Mouse (Mus musculus): ENCODE measurements around the gene Chst15.
A peak's percentile ranks its signal among the peaks of the same experiment; 100 is the strongest.

The Chst15 gene

DNA sequence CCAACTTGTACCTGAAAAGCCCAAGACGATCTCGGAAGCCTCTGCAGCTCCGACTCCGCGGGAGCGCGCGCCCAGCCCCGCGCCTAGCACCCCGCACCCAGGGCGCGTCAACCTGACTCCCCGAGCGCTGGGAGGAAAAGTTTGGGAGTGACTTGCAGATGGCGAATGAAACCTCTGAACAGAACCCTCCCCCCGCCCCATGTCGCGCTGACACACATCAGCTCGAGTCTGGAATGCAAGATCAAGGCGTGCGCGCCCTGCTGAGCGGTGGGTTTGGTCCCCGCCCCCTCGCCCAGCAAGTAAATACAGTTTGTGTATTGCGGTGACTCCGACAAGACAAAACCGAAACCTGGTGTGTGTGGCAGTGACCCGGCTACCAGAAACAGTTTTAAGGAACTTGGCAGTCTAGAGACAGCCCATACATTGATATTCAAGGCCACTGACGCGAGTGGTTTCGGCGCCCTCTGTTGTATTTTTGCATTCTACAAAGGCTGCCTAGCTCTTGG, at the start of gene Chst15:
Gene Chst15, minus strand, starts transcription at position 193 of the 506 bp plus-strand sequence.
- DNase-seq (ENCODE audit: low read depth), result no peak

DNA sequence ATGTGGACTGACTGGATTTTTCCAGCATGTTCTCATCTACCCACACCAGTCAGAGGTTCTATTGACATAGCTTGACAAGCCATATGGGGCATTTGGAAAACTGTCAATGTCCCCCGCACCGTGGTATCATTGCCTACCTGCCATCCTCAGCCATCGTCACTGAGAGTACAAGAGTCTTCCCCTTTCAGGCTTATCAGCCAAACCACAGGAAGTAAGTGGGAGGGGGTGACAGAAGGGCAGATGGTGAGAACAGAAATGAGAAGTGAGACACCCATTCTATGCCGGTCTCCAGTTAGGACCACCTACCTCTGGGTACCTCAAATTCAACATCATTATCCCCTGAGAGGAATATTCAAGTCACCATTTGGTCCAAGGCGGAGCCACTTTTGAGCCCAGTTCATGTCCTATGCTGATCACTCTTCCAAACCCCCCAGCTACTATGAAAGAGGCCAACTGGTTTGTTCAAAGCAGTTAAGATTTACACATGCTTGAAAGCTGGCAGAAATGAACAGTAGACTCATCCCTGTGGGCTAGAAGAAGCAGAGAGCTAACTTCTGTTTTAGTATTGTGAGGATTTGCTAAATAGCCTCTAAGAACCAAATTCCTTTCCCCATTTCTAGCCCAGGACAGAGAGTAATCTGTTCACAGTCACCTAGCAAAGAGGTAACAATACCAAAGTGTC, 48.8 kb upstream of the Chst15 start:
- peak; percentile 50 for DNase-seq (ENCODE audit: low read depth)

DNA sequence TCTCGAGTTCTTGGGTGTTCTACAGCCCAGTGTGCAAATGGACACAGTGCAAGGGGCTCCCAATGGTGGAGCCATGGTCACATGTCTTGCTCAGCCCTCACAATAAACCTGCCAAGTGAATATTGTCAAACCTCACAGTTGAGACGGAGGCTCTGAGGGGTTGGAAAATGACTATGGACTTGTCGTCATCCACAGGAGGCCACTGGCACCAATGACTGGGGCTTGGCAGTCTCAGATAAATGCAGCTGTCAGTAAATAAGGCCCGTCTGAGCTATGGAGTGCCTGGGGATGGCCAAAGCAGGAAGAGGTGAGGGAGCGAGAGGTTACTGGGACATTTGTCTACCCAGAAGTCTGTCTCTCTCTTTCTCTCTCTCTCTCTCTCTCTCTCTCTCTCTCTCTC, 48.1 kb upstream of the Chst15 start:
- DNase-seq (ENCODE audit: low read depth), result no peak

DNA sequence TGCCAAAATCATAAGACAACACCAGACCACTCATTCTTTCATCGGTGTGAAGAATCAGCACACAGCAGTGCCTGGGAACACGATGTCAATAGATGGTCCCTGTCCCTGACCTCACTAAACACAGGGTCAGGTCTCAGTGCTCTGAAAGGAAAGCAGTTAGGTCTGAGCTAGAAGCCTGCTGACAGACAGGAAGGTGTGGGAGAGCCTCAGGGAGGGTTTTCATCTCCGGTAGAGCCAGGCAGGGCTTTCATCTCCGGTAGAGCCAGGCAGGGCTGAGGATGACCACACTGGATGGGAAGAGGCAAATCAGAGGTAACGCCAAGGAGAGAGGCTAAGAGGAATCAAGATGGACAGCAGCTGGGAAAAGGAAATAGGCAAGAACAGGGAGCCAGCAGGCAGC, 47.5 kb upstream of the Chst15 start:
- DNase-seq (ENCODE audit: low read depth), result no peak

DNA sequence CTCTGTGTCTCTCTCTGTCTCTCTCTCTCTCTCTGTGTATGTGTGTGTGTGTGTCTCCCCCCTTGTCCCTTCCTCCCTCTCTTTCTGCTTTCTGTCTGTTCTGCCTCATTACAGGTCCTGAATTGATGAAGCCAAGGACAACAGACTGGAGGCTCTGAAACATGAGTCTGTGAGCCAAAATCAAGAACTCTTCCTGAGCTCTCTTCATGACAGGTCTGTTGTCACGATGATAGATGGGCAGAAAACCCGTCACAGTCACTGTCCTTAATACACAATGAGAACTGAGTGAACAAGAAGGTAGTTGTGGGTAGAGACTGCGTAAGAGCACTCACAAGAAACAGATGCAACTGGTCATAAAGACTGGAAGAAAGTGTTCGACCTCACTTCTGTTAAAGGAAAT, 43.3 kb upstream of the Chst15 start:
- no peak for DNase-seq (ENCODE audit: low read depth)

DNA sequence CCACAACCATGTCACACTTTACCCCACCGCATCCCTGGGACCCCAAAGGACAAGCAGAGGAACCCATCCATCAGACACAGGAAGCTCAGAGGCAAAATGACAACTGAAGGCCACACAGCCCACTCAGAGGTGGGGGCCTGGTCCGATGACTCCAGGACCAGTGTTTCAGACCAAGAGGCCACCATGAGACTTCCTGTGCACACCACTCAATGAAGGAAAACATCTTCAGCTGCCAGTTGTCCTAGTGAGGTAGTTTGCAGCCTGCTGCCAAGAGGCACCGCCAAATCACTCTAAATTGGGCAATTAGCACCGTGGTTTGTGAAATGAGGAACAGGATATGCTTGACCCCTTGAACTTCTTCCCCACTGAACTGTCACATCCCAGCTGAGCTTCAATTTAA, 41.7 kb upstream of the Chst15 start:
- DNase-seq (ENCODE audit: low read depth), result no peak

DNA sequence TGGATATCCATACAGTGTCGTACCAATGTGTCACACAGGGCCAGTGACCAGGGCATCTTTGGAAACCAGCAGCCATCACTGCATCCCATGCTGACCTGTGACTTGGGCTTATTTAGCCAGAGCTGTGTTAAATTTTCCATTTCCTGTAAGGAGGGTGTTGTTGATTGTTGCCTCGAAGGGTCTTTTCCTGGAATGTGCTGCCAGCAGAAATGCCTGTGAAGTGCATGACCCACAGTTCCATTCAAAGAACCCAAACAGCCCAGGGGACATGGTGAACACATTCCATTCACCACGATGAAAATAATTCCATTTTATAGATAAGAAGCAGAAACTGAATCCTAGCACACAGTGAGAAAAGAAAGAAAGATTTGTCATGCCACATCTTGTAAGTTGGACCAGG, 41.2 kb upstream of the Chst15 start:
- DNase-seq (ENCODE audit: low read depth), result no peak

DNA sequence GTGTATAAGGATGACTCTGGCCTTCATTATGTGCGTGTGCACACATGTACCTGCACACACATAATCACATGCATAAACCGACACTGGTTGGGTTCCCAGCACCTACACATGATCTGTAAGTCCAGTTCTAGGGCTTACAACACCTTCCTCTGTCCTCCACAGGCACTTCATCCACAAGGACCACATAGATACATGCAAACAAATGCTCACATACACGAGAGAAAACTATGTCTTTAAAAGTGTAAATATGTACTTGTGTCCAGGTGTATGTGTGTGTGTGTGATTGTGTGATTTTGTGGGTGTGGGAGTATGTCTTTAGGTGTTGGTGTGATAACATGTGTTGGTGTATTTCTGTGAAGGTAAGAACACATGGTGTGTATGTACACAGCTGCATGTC, 40.8 kb upstream of the Chst15 start:
- no peak for DNase-seq (ENCODE audit: low read depth)

DNA sequence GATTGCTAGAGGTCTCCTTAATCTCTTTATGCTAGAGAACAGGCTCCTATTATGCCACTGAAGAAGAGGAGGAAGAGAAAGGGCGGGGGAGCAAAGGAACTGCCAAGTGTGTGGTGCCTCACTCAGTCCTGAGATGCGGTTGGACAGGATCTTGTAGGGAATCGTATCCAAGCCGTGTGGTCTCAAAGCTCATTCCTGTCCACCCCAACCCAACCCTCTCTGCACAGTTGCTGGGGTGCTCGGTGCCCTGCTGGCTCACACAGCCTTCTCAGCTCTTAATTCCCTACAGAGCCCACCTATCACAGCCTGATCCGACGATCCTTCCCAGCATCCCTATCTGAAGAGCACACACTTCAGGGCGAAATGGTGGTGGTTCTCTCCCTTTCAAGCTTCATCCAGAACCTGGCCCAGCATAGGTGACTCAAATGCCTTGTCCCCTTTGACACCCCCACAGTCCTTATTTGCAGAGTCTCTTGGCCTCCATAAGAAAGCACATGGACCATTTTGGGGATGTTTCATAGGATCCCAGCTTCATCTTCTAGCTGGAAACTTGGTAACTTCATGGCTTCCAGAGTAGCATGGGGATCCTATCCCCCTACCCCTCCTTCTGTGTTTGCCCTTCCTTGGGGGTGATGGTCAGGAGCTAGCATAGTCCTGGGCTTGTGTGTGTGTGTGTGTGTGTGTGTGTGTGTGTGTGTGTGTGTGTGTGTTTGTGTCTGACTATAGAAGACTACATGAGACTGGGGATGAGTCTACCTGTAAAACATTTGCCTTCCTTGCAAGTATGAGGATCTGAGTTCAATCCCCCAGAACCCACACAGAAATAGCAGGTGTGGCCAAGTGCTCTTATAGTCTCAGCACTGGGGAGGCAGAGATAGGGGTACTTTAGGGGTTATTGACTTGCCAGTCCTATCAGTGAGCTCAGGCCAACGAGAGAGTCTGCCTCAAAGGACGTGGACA, 40.1 kb upstream of the Chst15 start:
- DNase-seq (ENCODE audit: low read depth), result no peak

DNA sequence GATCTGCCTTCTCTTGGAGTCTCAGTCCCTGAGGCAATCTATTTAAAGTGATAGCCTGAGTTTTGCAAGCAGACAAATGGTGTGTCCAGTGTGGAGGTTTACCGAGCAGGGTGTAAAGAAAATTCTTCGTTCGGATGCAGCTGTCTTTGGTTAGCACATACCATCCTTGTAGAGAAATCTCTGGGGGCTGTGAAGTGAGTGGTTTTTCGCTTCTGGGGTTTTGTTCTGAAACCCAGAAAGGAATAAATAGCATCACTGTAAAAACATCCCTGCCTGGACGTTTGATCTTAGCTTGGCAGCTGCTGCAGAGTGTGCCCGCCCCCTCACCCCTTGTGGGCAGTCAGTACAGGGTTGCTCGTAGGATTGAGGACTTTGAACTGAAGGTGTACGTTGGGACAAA, 39.2 kb upstream of the Chst15 start:
- DNase-seq (ENCODE audit: low read depth), result no peak

DNA sequence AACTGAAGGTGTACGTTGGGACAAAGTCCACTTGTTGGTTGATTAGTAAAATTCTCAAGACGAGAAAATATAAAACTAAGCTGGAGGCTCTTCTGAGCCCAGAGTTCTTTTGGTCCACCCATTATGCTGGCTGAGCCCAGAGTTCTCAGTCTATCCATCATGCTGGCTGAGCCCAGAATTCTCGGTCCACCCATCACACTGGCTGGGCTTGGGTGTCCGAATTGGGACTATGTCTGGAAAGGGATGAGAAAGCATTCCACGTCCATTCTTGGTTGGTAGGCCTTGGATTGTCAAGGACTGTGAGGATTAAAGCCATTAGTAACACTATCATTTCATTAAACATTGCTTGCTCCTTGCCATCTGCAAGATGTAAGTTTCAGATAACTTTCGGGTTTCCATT, 38.7 kb upstream of the Chst15 start:
- DNase-seq (ENCODE audit: low read depth), result no peak

DNA sequence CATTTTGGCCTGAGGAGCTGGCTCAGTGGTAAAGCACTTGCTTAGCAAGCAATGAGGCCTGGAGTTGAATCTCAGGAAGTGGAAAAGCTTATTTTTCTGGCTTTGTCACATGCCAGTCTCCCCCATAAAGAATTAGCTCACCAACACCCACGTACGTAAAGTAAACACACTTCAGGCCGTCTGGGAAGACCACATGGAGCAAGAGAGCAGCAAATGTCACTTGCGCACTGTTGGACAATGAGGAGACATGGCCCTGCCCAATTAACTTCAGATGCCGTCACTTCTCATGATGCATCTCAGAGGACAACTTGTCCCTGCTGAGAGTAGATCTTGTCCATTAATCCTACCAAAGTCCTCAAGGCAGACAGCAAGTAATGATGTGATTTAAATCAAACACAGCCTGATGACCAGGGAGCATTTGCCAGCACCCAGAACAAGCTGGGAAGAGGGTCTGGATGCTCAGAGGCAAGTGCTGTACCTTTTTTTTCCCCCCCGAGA, 32.1 kb upstream of the Chst15 start:
- no peak for DNase-seq (ENCODE audit: low read depth)

DNA sequence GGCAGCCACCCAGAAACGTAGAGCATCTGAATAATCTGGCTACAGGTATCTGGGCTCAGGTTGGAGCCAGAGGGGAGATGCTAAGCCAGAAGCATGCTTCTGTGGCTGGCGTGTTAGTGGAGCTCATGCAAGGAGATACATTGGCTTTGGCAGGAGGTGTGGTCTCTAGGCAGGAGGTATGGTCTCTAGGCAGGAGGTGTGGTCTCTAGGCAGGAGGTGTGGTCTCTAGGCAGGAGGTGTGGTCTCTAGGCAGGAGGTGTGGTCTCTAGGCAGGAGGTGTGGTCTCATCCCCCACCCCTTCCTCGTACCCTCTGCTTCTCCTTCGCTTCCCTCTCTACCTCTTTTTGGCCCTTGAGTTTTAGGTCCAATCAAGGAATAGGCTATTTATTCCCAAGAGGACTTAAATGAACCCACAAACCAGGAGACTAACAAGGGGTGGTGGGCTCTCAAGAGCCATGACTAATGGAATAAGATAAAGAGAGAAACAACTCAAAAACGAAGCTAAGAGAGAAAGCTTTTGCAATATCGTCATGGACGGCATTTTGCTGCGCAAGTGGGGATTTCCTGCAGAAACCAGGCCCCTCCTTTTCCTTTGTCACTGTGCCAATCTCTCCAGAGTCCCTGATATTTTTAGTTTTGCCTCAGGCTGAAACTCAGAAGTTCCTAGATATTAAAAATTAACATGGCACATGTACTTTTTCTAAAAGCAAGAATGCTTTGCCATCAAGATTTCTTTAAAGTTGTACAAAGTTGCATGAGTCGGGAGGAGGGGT, 30.4 kb upstream of the Chst15 start:
- no peak for DNase-seq (ENCODE audit: low read depth)

DNA sequence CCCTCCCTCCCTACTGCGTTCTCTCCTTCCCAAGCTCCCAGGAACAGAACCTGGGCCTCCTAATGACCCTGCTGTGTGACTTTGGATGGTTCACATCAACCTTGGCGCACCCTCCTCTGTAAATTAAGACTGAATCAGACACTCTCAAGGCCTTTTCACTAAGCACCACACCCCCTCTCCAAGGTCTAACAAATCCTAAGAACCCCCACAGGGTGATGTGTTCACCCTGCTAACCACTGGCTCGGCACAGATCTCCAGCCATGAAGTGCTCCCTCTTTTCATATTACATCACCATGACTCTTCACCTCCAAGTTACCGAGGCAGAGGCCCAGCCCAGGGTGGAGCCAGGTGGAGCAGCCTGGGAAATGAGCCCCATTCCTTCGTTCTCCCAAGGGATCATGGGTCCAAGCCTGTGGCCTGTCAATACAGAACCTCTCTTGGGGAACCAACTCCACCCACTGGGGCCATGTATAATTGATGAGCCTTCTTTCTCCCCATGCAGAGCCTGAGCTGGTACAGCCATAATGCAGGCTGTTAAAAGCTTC, 28.6 kb upstream of the Chst15 start:
- DNase-seq (ENCODE audit: low read depth), result no peak

DNA sequence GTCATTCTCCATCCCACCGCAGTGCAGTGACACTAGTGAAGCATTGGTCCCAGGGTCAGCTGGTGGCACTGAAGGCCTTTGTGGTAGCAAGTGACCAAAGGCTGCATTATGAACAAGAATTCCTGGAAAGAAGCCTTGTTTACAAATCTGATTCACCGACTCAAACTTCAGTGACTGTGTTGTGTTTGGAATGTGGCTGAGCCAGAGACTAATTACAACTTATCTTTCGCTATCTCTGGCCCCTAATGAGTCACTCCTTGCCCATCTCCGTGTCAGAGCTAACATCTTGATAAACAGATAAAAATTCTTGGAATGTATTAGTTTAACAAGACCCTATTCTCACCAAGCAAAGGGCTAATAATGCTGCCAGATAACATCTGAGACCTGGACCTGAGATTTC, 27.6 kb upstream of the Chst15 start:
- DNase-seq (ENCODE audit: low read depth), result no peak

DNA sequence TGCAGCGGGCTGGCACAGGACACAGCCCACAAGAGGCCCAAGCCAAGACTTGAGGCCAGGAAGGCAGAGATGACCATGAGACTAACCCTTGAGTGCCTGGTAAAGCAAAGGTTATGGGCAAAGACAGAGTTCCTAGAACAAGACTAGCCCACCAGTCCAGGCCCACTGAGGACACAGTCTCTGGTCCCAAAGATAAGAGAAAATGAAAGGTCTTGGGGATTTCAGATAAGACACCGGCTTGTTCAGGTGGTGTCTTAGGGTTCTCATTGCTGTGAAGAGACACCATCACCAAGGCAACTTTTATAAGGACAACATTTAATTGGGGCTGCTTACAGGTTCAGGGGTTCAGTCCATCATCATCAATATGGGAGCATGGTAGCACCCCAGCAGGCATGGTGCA, 26.9 kb upstream of the Chst15 start:
- no peak for DNase-seq (ENCODE audit: low read depth)

DNA sequence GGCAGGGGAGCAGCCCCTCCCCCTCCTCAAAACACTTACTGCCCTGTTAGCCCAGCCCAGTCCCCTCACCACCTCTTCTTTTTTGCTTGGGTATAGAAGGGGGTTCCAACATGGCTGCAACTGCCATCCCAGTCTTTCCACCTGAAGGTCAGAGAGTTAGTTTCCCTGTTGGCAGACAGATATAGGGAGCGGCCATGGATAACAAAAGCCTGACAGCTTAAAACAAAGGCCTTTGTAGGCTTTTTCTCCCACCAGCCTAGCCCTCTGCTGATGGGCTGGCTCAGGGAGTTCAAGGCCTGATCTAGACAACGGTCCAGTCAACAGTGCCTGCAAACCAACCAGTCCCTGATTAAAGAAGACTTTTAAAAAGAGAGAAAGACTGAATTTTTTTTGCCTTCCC, 26.1 kb upstream of the Chst15 start:
- no peak for DNase-seq (ENCODE audit: low read depth)

DNA sequence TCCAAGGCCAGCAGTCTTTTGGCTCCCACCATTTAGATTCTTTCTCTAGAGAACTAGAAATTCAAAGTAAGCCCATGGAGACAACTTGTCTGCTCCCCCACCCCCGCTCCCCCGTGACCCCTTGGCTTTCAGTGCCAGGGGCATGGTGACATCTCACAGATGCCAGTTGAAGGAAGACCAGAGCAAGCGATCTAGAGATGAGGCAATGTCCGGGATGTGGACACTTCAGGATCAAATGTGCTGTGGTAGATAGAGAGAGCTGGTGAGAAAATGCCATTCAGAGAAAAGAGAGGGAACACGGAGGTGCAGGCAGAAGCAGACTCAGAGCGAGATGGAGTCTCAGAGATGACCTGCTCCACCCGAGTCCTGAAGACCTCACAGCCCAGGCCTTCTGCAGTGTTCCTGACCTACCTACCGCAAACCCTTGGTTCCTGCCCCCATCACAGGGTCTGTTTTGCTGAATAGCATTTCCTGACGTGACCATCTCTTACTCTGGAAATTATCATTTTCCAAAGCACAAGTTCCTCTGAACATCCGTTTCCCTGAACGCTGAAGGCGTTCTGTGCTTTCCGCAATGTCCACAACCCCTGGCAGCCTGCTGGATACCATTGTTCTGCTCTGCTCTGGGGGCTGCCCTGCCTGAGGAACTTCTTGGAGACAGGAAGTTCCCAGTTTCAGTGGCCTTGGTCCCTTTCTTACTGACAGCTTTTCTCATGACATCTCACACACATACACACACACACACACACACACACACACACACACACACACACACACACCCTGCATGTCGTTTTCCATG, 22.2 kb upstream of the Chst15 start:
- no peak for DNase-seq (ENCODE audit: low read depth)

DNA sequence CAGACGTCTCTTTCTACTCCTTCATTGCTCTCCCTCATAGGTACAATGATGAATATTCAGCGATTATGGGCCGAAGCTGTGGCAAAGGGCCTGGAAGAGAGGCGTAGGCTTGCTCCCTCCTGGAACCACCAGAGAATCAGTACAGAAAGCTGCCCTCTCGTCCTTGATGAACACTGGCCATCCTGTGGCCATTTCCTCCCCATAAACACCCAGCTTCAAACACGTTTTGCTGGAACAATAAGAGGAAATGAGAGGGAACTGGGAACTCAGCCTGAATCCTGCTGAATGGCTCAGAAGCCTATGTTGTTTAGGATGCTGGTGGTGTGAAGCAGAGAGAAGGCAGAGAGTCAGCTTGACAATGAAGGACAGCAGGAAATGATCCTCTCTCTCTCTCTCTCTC, 21.3 kb upstream of the Chst15 start:
- no peak for DNase-seq (ENCODE audit: low read depth)

DNA sequence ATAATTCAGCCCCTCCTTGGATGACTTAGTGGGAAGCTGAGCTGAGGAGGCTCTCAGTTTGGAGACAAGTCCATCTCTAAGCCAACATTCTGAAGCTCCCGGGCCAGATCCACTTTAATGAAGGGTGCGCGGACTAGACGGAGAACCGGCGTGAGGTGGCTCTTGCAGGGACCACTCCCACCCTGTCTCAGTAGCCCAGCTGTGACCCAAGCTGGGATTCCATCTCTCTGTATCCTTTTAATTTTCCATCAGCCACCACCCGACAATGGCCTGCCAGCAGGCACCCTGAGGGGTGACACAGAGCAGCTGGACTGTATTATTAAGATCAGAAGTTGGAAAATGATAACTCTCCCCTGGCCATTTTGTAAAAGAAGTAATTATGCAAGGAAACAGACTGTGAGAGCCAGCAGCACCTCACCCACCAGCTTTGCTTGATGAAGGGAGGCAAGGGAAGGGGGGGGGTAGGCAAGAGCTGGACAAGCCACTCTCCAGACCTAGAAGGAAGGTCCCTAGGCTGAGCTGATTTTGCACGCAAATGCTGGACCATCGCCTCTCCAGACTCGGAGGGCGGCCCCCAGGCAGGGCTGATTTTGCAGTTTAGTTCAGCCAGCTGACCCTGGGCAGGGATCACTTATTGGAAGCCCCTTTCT, 20.4 kb upstream of the Chst15 start:
- DNase-seq (ENCODE audit: low read depth), result no peak

DNA sequence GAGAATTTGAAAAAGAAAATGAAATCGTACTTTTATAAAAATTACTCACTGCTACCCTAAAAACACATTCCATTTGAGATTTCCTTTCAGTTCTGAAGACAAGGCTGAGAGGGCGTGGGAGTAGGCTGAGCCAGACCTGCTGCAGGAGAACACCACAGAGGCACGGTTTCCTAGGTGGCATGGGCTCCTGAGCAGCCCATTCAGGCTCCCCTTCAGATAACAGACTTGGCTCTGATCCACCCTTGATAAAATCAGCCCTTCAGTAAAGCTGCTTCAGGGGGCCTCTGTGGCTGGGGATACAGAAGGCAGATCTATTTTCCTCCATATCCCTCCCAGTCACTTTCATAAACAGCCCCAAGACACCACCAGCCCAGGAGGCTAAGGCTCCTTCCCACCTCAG, 19.8 kb upstream of the Chst15 start:
- no peak for DNase-seq (ENCODE audit: low read depth)

Data from c-Kit-positive CD71-negative TER-119-negative erythroid progenitor cells, embryonic 14.5 days (primary cell).